Mouse (Mus musculus): ENCODE measurements around the gene Scd2.

DNA sequence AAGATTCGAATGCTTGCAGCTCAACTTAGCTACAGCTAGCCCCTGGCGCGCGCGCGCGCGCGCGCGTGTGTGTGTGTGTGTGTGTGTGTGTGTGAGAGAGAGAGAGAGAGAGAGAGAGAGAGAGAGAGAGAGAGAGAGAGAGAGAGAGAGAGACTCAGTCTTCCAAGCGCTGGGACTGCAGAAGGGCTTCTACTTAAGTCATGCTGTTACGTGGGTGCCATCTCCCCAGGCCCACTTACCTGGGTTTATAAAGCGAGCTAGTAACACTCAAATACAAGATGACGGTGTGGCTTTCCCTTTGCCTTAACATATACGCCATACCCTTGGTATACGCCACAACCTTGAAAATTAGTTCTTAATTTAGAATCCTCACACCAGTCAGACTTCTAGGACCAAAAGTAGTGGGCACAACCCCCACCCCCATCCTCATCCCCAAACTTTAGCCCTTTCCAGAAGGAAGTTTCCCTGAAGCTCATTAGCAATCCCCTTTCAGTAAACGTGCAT lies 25.9 kb upstream of the Scd2 start:
- TF ChIP-seq CTCF (IDR thresholded peaks at IDR 0.05; ENCODE audit: borderline replicate concordance, insufficient read depth, low read length) (no peak), POLR2A (IDR thresholded peaks at IDR 0.05; ENCODE audit: low read depth, low read length) (no peak)
